Mouse (Mus musculus): ENCODE measurements around the gene Gm4301. TPM values are rescaled to one million over a fixed set of nuclear protein-coding genes. Genes with fewer than 3 reads are reported as not detected.
"Not testable (repeated sequence)": the region's sequence is repeated elsewhere in the genome, so short reads cannot be mapped to it uniquely, and the experiment has no call there.

Gene Gm4301
- total RNA-seq (2014; fragmentation: Nextera tagmentation) (not detected in 2 replicates), total RNA-seq (2017) (not detected in 2 replicates)

DNA sequence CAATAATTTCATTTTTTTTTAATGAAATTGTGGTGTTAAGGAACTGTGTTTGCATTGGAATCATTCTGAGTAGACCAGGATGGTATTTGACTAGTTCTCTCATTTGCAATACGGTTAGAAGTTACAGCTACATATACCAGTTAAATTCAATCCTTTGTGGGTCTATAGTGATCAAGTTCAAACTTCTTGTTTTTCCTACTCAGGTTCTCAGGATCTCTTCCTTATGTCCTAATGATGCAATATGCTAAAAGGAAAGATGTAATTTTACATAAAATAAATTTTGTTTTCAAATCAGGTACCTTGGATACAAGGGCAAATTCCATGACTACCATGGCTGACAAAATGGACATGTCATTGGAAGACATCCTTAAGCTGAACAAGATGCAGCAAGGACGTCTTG is at the start of gene Gm4301:
Gene Gm4301, plus strand, starts transcription at position 301 of the 400 bp plus-strand sequence.
- ATAC-seq (replicated peaks; ENCODE audit: poor library complexity, severe bottlenecking): not testable (repeated sequence)

GRCm38 (mm10) chr10:100296105-100296504 is 39.4 kb upstream of the Gm4301 start:
- no peak for ATAC-seq (replicated peaks; ENCODE audit: poor library complexity, severe bottlenecking)

DNA sequence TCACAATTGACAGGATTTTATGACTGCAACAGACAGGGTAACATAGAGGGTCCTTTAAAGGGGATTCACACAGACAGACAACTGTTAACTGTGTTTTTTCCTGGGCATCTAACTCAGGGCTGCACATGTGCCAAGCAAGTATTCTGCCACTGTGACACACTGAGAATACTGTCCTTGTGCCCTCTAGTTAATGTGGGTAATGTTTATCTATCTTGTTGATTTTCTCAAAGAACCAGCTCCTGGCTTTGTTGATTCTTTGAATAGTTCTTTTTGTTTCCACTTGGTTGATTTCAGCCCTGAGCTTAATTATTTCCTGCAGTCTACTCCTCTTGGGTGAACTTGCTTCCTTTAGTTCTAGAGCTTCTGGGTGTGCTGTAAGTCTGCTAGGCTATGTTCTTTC is 35.4 kb upstream of the Gm4301 start:
- ATAC-seq (replicated peaks; ENCODE audit: poor library complexity, severe bottlenecking): not testable (repeated sequence)

- not testable (repeated sequence) for ATAC-seq (replicated peaks; ENCODE audit: poor library complexity, severe bottlenecking)
Observed at GRCm38 (mm10) chr10:100340536-100340935, 5.1 kb downstream of the Gm4301 start, which contains the start of gene Gm4302. Gene Gm4302 (plus strand): TSS chr10:100340836.

GRCm38 (mm10) chr10:100345672-100346071 is 10.2 kb downstream of the Gm4301 start, which contains the start of gene Gm4303:
Gene Gm4303 (plus strand): TSS chr10:100345972.
- not testable (repeated sequence) for ATAC-seq (replicated peaks; ENCODE audit: poor library complexity, severe bottlenecking)

DNA sequence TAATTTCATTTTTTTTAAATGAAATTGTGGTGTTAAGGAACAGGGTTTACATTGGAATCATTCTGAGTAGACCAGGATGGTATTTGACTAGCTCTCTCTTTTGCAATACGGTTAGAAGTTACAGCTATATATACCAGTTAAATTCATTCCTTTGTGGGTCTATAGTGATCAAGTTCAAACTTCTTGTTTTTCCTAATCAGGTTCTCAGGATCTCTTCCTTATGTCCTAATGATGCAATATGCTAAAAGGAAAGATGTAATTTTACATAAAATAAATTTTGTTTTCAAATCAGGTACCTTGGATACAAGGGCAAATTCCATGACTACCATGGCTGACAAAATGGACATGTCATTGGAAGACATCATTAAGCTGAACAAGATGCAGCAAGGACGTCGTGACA is 15.3 kb downstream of the Gm4301 start, which contains the start of gene Gm4305:
Gene Gm4305, plus strand, starts transcription at position 301 of the 400 bp plus-strand sequence.
- not testable (repeated sequence) for ATAC-seq (replicated peaks; ENCODE audit: poor library complexity, severe bottlenecking)

- ATAC-seq (replicated peaks; ENCODE audit: poor library complexity, severe bottlenecking): not testable (repeated sequence)
Observed at GRCm38 (mm10) chr10:100356841-100357240, 21.4 kb downstream of the Gm4301 start.

DNA sequence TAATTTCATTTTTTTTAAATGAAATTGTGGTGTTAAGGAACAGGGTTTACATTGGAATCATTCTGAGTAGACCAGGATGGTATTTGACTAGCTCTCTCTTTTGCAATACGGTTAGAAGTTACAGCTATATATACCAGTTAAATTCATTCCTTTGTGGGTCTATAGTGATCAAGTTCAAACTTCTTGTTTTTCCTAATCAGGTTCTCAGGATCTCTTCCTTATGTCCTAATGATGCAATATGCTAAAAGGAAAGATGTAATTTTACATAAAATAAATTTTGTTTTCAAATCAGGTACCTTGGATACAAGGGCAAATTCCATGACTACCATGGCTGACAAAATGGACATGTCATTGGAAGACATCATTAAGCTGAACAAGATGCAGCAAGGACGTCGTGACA is 25.6 kb downstream of the Gm4301 start, which contains the start of gene Gm4307:
Gene Gm4307, plus strand, starts transcription at position 301 of the 400 bp plus-strand sequence.
- not testable (repeated sequence) for ATAC-seq (replicated peaks; ENCODE audit: poor library complexity, severe bottlenecking)

DNA sequence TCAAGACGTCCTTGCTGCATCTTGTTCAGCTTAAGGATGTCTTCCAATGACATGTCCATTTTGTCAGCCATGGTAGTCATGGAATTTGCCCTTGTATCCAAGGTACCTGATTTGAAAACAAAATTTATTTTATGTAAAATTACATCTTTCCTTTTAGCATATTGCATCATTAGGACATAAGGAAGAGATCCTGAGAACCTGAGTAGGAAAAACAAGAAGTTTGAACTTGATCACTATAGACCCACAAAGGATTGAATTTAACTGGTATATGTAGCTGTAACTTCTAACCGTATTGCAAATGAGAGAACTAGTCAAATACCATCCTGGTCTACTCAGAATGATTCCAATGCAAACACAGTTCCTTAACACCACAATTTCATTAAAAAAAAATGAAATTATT is 47.0 kb downstream of the Gm4301 start, which contains the start of gene Gm4312:
Gene Gm4312, minus strand, starts transcription at position 101 of the 400 bp plus-strand sequence.
- not testable (repeated sequence) for ATAC-seq (replicated peaks; ENCODE audit: poor library complexity, severe bottlenecking)

Other genes with a start within 250 kb of the Gm4301 start
- gene Gm4302, start 5.2 kb downstream of the Gm4301 start, total RNA-seq (2014; fragmentation: Nextera tagmentation): not detected in 2 replicates
- not detected in 2 replicates for gene Gm4302, start 5.2 kb downstream of the Gm4301 start, total RNA-seq (2017)
- not detected in 2 replicates for gene Gm4303, start 10.3 kb downstream of the Gm4301 start, total RNA-seq (2014; fragmentation: Nextera tagmentation)
- not detected in 2 replicates for gene Gm4303, start 10.3 kb downstream of the Gm4301 start, total RNA-seq (2017)
- not detected in 2 replicates for gene Gm4305, start 15.4 kb downstream of the Gm4301 start, total RNA-seq (2014; fragmentation: Nextera tagmentation)
- gene Gm4305, start 15.4 kb downstream of the Gm4301 start, total RNA-seq (2017): not detected in 2 replicates
- not detected in 2 replicates for gene Gm4307, start 25.7 kb downstream of the Gm4301 start, total RNA-seq (2014; fragmentation: Nextera tagmentation)
- not detected in 2 replicates for gene Gm4307, start 25.7 kb downstream of the Gm4301 start, total RNA-seq (2017)
- gene Gm4312, start 46.9 kb downstream of the Gm4301 start, total RNA-seq (2014; fragmentation: Nextera tagmentation): not detected in 2 replicates
- gene Gm4312, start 46.9 kb downstream of the Gm4301 start, total RNA-seq (2017): not detected in 2 replicates
- gene Tmtc3, start 151.7 kb downstream of the Gm4301 start, total RNA-seq (2014; fragmentation: Nextera tagmentation): 10.6 and 15.8 TPM in 2 replicates
- 7.8 and 8.0 TPM in 2 replicates for gene Tmtc3, start 151.7 kb downstream of the Gm4301 start, total RNA-seq (2017)
- gene Cep290, start 151.9 kb downstream of the Gm4301 start, total RNA-seq (2014; fragmentation: Nextera tagmentation): 16.8 and 22.8 TPM in 2 replicates
- gene Cep290, start 151.9 kb downstream of the Gm4301 start, total RNA-seq (2017): 12.6 and 22.3 TPM in 2 replicates

All from granulocyte monocyte progenitor cell, adult 5-6 weeks (primary cell).